Mouse (Mus musculus): Measurements from ENCODE around the gene Hpcal1. TPM values are rescaled to one million over a fixed set of nuclear protein-coding genes. Genes with fewer than 3 reads are reported as not detected.

Hpcal1 gene
- polyA plus RNA-seq, 1 experiment from 2014 or later = 145 TPM

DNA sequence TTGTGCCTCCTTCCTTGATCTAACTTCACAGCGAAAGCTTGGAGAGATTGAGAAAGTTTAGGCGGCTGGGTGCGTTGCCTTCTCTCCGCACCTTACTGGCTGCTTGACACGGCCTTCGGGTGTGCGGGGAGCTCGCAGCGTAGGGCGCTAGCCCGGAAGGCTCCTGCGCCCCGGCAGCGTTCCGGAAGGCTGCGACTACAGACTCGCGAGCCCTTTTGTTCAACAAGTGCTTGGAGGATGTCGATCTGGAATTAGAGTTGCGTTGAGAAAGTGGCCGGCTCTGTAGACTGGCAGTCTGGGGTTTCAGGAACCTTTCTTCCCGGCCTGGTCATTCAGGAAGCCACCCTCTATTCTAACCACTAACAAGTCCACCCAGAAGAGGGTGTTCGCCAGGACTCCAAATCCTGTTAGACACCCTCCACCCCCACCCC, 1.2 kb downstream of the Hpcal1 start:
- Histone ChIP-seq H3K9ac (replicated peaks; ENCODE audit: low read depth) (peak overlapping the region; percentile 74), H3K4me2 (replicated peaks; ENCODE audit: low read depth, low read length) (peak overlapping the region; percentile 88), H3K27ac (ENCODE audit: low read length) (peak overlapping the region; percentile 81), H3K36me3 (ENCODE audit: insufficient read depth, low read length) (no peaks in the 10 kb centered on the region), H3K9me3 (ENCODE audit: low read length) (no peaks in the 10 kb centered on the region), H3K4me1 (ENCODE audit: insufficient read depth, low read depth, low read length) (peaks cover 20% of the 10 kb centered on the region; the same call in 1 of the 2 replicates), H3K27me3 (replicated peaks; ENCODE audit: insufficient read depth, low read length) (no peaks in the 10 kb centered on the region), H3K4me3 (ENCODE audit: low read depth, low read length) (peak overlapping the region; percentile 96)
- TF ChIP-seq EP300 (IDR thresholded peaks at IDR 0.05) (no peak), CTCF (IDR thresholded peaks at IDR 0.05) (no peak)
- ATAC-seq (no peak), DNase-seq (ENCODE audit: low spot score) (peak; percentile 39)
- WGBS = under 1% methylated on average over 23 of the region's 23 CpGs

- Histone ChIP-seq H3K27ac (ENCODE audit: low read length) (peak overlapping the region; percentile 81), H3K4me3 (ENCODE audit: low read depth, low read length) (peak overlapping the region; percentile 96), H3K9ac (replicated peaks; ENCODE audit: low read depth) (peak overlapping the region; percentile 74), H3K36me3 (ENCODE audit: insufficient read depth, low read length) (no peaks in the 10 kb centered on the region), H3K4me2 (replicated peaks; ENCODE audit: low read depth, low read length) (peak overlapping the region; percentile 88), H3K27me3 (replicated peaks; ENCODE audit: insufficient read depth, low read length) (no peaks in the 10 kb centered on the region), H3K4me1 (ENCODE audit: insufficient read depth, low read depth, low read length) (peaks cover 20% of the 10 kb centered on the region; the same call in 1 of the 2 replicates), H3K9me3 (ENCODE audit: low read length) (no peaks in the 10 kb centered on the region)
- DNase-seq (ENCODE audit: low spot score) (no peak), ATAC-seq (no peak)
- TF ChIP-seq EP300 (IDR thresholded peaks at IDR 0.05) (no peak), CTCF (IDR thresholded peaks at IDR 0.05) (no peak)
- 29% methylated on average over 5 of the region's 5 CpGs for WGBS
These were observed 1.7 kb downstream of the Hpcal1 start for GRCm38 (mm10) chr12:17692356-17692755.

GRCm38 (mm10) chr12:17692953-17693352, 2.3 kb downstream of the Hpcal1 start:
- H3K36me3 ChIP-seq (ENCODE audit: insufficient read depth, low read length) = no peaks in the 10 kb centered on the region
- 26% methylated on average over 4 of the region's 4 CpGs for WGBS
- TF ChIP-seq CTCF (IDR thresholded peaks at IDR 0.05) (no peak), EP300 (IDR thresholded peaks at IDR 0.05) (no peak)
- no peaks in the 10 kb centered on the region for H3K9me3 ChIP-seq (ENCODE audit: low read length)
- peak overlapping the region; percentile 81 for H3K27ac ChIP-seq (ENCODE audit: low read length)
- no peaks in the 10 kb centered on the region for H3K27me3 ChIP-seq (replicated peaks; ENCODE audit: insufficient read depth, low read length)
- ATAC-seq = no peak
- no peak overlapping the region for H3K9ac ChIP-seq (replicated peaks; ENCODE audit: low read depth)
- H3K4me3 ChIP-seq (ENCODE audit: low read depth, low read length) = peak overlapping the region; percentile 12; the same call in 1 of the 2 replicates
- peaks cover 20% of the 10 kb centered on the region; the same call in 1 of the 2 replicates for H3K4me1 ChIP-seq (ENCODE audit: insufficient read depth, low read depth, low read length)
- peak; percentile 25 for DNase-seq (ENCODE audit: low spot score)
- peak overlapping the region; percentile 88 for H3K4me2 ChIP-seq (replicated peaks; ENCODE audit: low read depth, low read length)

DNA sequence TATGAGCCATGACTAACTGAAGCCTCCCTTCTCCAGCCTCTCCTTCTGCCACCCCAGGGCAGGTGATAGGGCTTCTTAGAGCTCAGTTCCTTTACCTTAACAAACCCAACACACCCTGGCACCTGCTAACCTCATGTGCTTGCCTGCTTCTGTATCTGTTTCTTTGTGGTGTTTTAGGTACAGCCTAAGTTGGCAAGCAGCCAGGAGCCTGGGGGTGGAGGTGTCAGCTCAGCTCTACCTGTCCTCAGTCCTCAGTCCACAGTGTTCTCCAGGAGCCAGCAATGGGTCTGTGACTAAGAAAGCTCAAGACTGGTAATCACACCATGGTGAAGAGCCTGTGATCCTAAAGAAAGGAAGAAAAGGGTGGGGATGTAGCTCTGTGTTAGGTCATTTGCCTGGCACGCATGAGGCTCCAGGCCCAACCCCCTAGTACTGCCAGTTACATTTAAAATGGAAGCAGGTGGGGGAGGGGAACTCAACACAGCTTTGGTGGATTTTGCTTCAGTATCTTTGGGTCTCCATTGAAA, 4.0 kb downstream of the Hpcal1 start:
- TF ChIP-seq CTCF (IDR thresholded peaks at IDR 0.05) (no peak), EP300 (IDR thresholded peaks at IDR 0.05) (0 out of 2 replicates have a peak, but pooled peaks have one; percentile 11)
- Histone ChIP-seq H3K4me3 (ENCODE audit: low read depth, low read length) (no peak overlapping the region), H3K27me3 (replicated peaks; ENCODE audit: insufficient read depth, low read length) (no peaks in the 10 kb centered on the region), H3K9me3 (ENCODE audit: low read length) (no peaks in the 10 kb centered on the region), H3K9ac (replicated peaks; ENCODE audit: low read depth) (no peak overlapping the region), H3K36me3 (ENCODE audit: insufficient read depth, low read length) (no peaks in the 10 kb centered on the region), H3K27ac (ENCODE audit: low read length) (peak overlapping the region; percentile 26; the same call in 1 of the 2 replicates), H3K4me1 (ENCODE audit: insufficient read depth, low read depth, low read length) (peaks cover 27% of the 10 kb centered on the region; the same call in 1 of the 2 replicates), H3K4me2 (replicated peaks; ENCODE audit: low read depth, low read length) (no peak overlapping the region)
- DNase-seq (ENCODE audit: low spot score) = peak; percentile 47
- ATAC-seq = no peak
- 38% methylated on average over 1 of the region's 1 CpGs for WGBS

GRCm38 (mm10) chr12:17696395-17696794, 5.7 kb downstream of the Hpcal1 start:
- 85% methylated on average over 7 of the region's 7 CpGs for WGBS
- DNase-seq (ENCODE audit: low spot score) (no peak), ATAC-seq (no peak)
- no peak overlapping the region for H3K27ac ChIP-seq (ENCODE audit: low read length)
- no peaks in the 10 kb centered on the region for H3K36me3 ChIP-seq (ENCODE audit: insufficient read depth, low read length)
- H3K9ac ChIP-seq (replicated peaks; ENCODE audit: low read depth) = no peak overlapping the region
- no peak overlapping the region for H3K4me3 ChIP-seq (ENCODE audit: low read depth, low read length)
- H3K27me3 ChIP-seq (replicated peaks; ENCODE audit: insufficient read depth, low read length) = no peaks in the 10 kb centered on the region
- H3K4me1 ChIP-seq (ENCODE audit: insufficient read depth, low read depth, low read length) = peaks cover 37% of the 10 kb centered on the region; the same call in 1 of the 2 replicates
- TF ChIP-seq EP300 (IDR thresholded peaks at IDR 0.05) (no peak), CTCF (IDR thresholded peaks at IDR 0.05) (no peak)
- H3K9me3 ChIP-seq (ENCODE audit: low read length) = no peaks in the 10 kb centered on the region
- H3K4me2 ChIP-seq (replicated peaks; ENCODE audit: low read depth, low read length) = no peak overlapping the region

DNA sequence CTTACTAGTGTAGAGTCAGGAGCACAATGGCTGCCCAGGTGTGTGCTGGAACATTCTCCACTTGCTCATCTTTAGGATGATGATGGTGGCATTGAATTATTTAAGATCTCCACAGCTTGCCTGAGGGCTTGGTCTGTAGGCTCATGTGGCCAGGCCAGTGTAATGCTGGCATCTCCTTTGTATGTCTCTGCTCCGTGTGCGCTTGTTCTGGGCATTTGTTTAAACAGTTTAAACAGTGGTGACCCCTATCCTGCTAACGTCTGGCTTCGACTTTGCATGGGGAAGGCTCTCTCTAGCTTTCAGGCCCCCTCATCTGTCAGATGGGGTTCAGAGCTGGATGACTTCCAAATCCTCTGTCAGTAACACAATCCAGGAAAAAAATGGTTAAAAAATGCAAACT, 8.3 kb downstream of the Hpcal1 start:
- Histone ChIP-seq H3K4me2 (replicated peaks; ENCODE audit: low read depth, low read length) (no peak overlapping the region), H3K36me3 (ENCODE audit: insufficient read depth, low read length) (no peaks in the 10 kb centered on the region), H3K9ac (replicated peaks; ENCODE audit: low read depth) (no peak overlapping the region), H3K27me3 (replicated peaks; ENCODE audit: insufficient read depth, low read length) (no peaks in the 10 kb centered on the region), H3K9me3 (ENCODE audit: low read length) (no peaks in the 10 kb centered on the region), H3K4me3 (ENCODE audit: low read depth, low read length) (no peak overlapping the region), H3K4me1 (ENCODE audit: insufficient read depth, low read depth, low read length) (peaks cover 37% of the 10 kb centered on the region; the same call in 1 of the 2 replicates), H3K27ac (ENCODE audit: low read length) (no peak overlapping the region)
- ATAC-seq (no peak), DNase-seq (ENCODE audit: low spot score) (no peak)
- TF ChIP-seq EP300 (IDR thresholded peaks at IDR 0.05) = no peak
- TF ChIP-seq CTCF (IDR thresholded peaks at IDR 0.05) = no peak
- WGBS = 18% methylated on average over 4 of the region's 4 CpGs

All from lung, postnatal 0 days (tissue).